In the genomic region with DNA sequence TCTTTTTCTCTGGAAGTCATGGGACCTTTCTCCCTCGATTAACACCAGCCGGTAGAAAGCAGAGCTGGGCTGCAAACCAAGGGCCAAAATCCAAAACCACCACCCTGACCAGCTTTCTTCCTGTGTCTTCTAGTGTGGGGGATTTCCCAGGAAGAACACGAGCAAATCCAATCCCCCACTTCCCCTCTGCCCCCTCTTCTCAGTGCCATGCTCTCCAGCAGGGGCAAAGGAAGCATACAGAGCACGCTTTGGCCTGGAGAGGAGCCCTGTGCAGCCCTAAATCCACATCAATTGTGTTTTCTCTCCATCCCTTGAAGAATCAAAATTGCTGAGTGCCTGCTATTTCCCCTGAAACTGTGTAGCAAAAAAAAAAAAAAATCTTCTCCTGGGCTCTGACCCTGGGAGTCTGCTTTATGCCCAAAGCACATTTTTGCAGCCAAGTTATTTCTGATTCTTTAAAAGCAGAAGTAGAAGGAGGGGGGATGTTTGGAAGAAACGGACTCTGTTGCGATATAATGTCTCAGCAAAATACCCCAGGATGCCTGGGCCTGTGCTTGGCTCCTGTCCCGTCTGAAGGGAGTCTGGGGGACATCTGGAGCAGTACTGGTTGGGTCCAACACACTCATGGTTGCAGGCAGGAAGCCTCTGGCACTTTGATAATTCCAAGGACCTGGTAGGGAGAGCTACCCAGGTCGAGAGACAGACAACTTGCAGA, we compare ENCODE assay signal across 23 mouse cellular contexts.
DNase-seq lines count a peak whose midpoint lies in the region; ATAC-seq and TF ChIP-seq lines count a peak whose summit lies in the region.
"Had no signal": no experiment of that assay in that cellular context is flagged by ENCODE, and none has a peak within 500 bp of the region (broad histone marks: within the 10 kb centered on the region; RNA-seq: fewer than 3 reads in every experiment).

No protein-coding gene starts in this region.

- TF ChIP-seq CTCF in lung, adult 2 months (IDR thresholded peaks at IDR 0.05; ENCODE audit: insufficient read depth, low read length), result no peak

- 41% methylated on average over 8 of the region's 8 CpGs for WGBS in lung, adult 2 months

- peak; percentile 10 to 25 for DNase-seq in heart, adult 9 months (ENCODE audit: low spot score in 2 of 2)
- DNase-seq in heart, postnatal 25 days (ENCODE audit: low spot score), result no peak
- DNase-seq in lung, postnatal 4 days, result peak; percentile 14 to 44
- no peak for DNase-seq in lung, adult 2 months
- no peak for DNase-seq in layer of hippocampus, adult 9-11 months
- DNase-seq: adrenal gland, postnatal 25 days; B cell, adult 2 months; cerebellum, adult 18-20 months; kidney, adult 18-20 months; kidney, postnatal 25 days; right cerebral cortex, adult 18-20 months; right cerebral cortex, postnatal 4 days; thymus, adult 18-20 months; thymus, postnatal 36 days had no signal

- TF ChIP-seq POLR2A in lung, adult 2 months (IDR thresholded peaks at IDR 0.05; ENCODE audit: borderline replicate concordance, extremely low read depth, low read depth, low read length), result no peak

- H3K4me3 ChIP-seq in lung, adult 2 months (replicated peaks; ENCODE audit: extremely low read depth, low read depth, low read length), result no peak overlapping the region
- H3K4me3 ChIP-seq: kidney, embryonic 15.5 days; left cerebral cortex, adult 2 months; limb, embryonic 13.5 days; midbrain, embryonic 15.5 days; neural tube, embryonic 15.5 days had no signal

- intact Hi-C loops in heart, postnatal 25 days (cut with DNase I), result no loop called here

- H3K4me1 ChIP-seq in lung, adult 2 months (ENCODE audit: control insufficient read depth, insufficient read depth, low read length), result no peaks in the 10 kb centered on the region

- ATAC-seq in granulocyte monocyte progenitor cell, adult 5-6 weeks (replicated peaks; ENCODE audit: poor library complexity, severe bottlenecking), result peak; percentile 69
- ATAC-seq in megakaryocyte progenitor cell, adult 5-6 weeks (replicated peaks; ENCODE audit: poor library complexity), result peak; percentile 62
- ATAC-seq: forebrain, embryonic 14.5 days; hindbrain, embryonic 16.5 days; midbrain, embryonic 15.5 days had no signal

Comparison
In these comparisons a context has a peak if more than half of its experiments do, and no peak if none do; other contexts are left out.
1. DNase-seq: peak in heart, adult 9 months (2 of 2) and lung, postnatal 4 days (2 of 2); none in heart, postnatal 25 days (single experiment), lung, adult 2 months (single experiment) and layer of hippocampus, adult 9-11 months (single experiment).